Mouse (Mus musculus) stomach, embryonic 15.5 days (tissue): ENCODE data around the gene H2al1h. TPM values are rescaled to one million over a fixed set of nuclear protein-coding genes. Genes with fewer than 3 reads are reported as not detected.
"Not testable (repeated sequence)": the region's sequence is repeated elsewhere in the genome, so short reads cannot be mapped to it uniquely, and the experiment has no call there.

ENCODE experiments used
- ATAC-seq: fragments of 200-750 bp; cut with Nextera tagmentation; 2 replicates; pipeline ENCODE4 v1.8.0; 2017; ENCODE audit warnings: low read depth, moderate number of reproducible peaks, moderate TSS enrichment; ENCODE audit not compliant: insufficient read depth, low FRiP score
- H3K27ac ChIP-seq: fragments of 300-500 bp; sonication (generic); 2 replicates; pipeline ENCODE4 v1.5.1; 2015; ENCODE audit warnings: mild to moderate bottlenecking, inconsistent platforms
- H3K27me3 ChIP-seq: fragments of 300-500 bp; sonication (generic); replicated peaks from 2 replicates; pipeline ENCODE4 v1.6.1; 2015; ENCODE audit warnings: inconsistent platforms
- H3K36me3 ChIP-seq: fragments of 300-500 bp; sonication (generic); 2 replicates; pipeline ENCODE4 v1.6.1; 2015; ENCODE audit warnings: inconsistent platforms
- H3K4me1 ChIP-seq: fragments of 300-500 bp; sonication (generic); 2 replicates; pipeline ENCODE4 v1.6.1; 2015; ENCODE audit warnings: inconsistent platforms
- H3K4me2 ChIP-seq: fragments of 300-500 bp; sonication (generic); 2 replicates; pipeline ENCODE4 v1.6.1; 2015; ENCODE audit warnings: mild to moderate bottlenecking, inconsistent platforms
- H3K4me3 ChIP-seq: fragments of 300-500 bp; sonication (generic); replicated peaks from 2 replicates; pipeline ENCODE4 v1.5.1; 2015; ENCODE audit warnings: inconsistent platforms
- H3K9ac ChIP-seq: fragments of 300-500 bp; sonication (generic); 2 replicates; pipeline ENCODE4 v1.6.1; 2015; ENCODE audit warnings: inconsistent platforms
- H3K9me3 ChIP-seq: fragments of 300-500 bp; sonication (generic); 2 replicates; pipeline ENCODE4 v1.6.1; 2016; ENCODE audit warnings: inconsistent platforms
- WGBS: fragments of 180-500 bp; shearing (Covaris S2); methylation state at CpG from one replicate; pipeline ENCODE4 v1.1.7; 2015; 5-methylcytosine and 5-hydroxymethylcytosine counted together
- polyA plus RNA-seq: library from polyadenylated mRNA; unstranded; fragments of >200 nt; fragmentation: Nextera tagmentation; extraction: Ambion mirVana; gene quantifications from 2 replicates; pipeline ENCODE4 v1.2.1, GENCODE M21; 2015

H2al1h gene
- polyA plus RNA-seq, 1 experiment from 2014 or later = not detected

GRCm38 (mm10) chrX:11317956-11318355 is 3.3 kb upstream of the H2al1h start, which contains the start of gene H2al1g:
Gene H2al1g (plus strand): TSS chrX:11318256.
- not testable (repeated sequence) for H3K4me2 ChIP-seq, H3K27me3 ChIP-seq, H3K9ac ChIP-seq, H3K4me1 ChIP-seq, H3K4me3 ChIP-seq, ATAC-seq, H3K9me3 ChIP-seq, H3K27ac ChIP-seq, H3K36me3 ChIP-seq
- no CpG with 5 or more reads among the region's 3 CpGs for WGBS

GRCm38 (mm10) chrX:11324359-11324758 is 3.1 kb downstream of the H2al1h start, which contains the start of gene H2al1i:
Gene H2al1i (plus strand): TSS chrX:11324659.
- not testable (repeated sequence) for ATAC-seq, H3K27ac ChIP-seq, H3K4me3 ChIP-seq, H3K9me3 ChIP-seq, H3K9ac ChIP-seq, H3K4me2 ChIP-seq, H3K36me3 ChIP-seq, H3K27me3 ChIP-seq, H3K4me1 ChIP-seq
- WGBS = 87% methylated on average over 2 of the region's 5 CpGs

- not testable (repeated sequence) for H3K27me3 ChIP-seq, H3K4me3 ChIP-seq, ATAC-seq, H3K4me2 ChIP-seq, H3K9ac ChIP-seq, H3K4me1 ChIP-seq, H3K36me3 ChIP-seq, H3K9me3 ChIP-seq, H3K27ac ChIP-seq
- WGBS = 83% methylated on average over 2 of the region's 2 CpGs
Observed at GRCm38 (mm10) chrX:11327522-11327921, 6.2 kb downstream of the H2al1h start, which contains the start of gene H2al1j. Gene H2al1j (plus strand): TSS chrX:11327822.

- ATAC-seq = no peak
- Histone ChIP-seq H3K4me2 (no peak overlapping the region), H3K9me3 (no peaks in the 10 kb centered on the region), H3K4me3 (no peak overlapping the region), H3K36me3 (no peaks in the 10 kb centered on the region), H3K27me3 (no peaks in the 10 kb centered on the region), H3K9ac (no peak overlapping the region), H3K4me1 (no peaks in the 10 kb centered on the region), H3K27ac (no peak overlapping the region)
- 69% methylated on average over 9 of the region's 9 CpGs for WGBS
Observed at GRCm38 (mm10) chrX:11345762-11346161, 24.5 kb downstream of the H2al1h start.

GRCm38 (mm10) chrX:11346756-11347155 is 25.5 kb downstream of the H2al1h start:
- WGBS = 87% methylated on average over 3 of the region's 3 CpGs
- ATAC-seq = no peak
- Histone ChIP-seq H3K4me3 (no peak overlapping the region), H3K27ac (no peak overlapping the region), H3K4me1 (no peaks in the 10 kb centered on the region), H3K27me3 (no peaks in the 10 kb centered on the region), H3K9ac (no peak overlapping the region), H3K4me2 (no peak overlapping the region), H3K9me3 (no peaks in the 10 kb centered on the region), H3K36me3 (no peaks in the 10 kb centered on the region)

GRCm38 (mm10) chrX:11360823-11361222 is 39.5 kb downstream of the H2al1h start:
- Histone ChIP-seq H3K4me1 (no peaks in the 10 kb centered on the region), H3K9ac (no peak overlapping the region), H3K4me2 (no peak overlapping the region), H3K4me3 (no peak overlapping the region), H3K27ac (no peak overlapping the region), H3K36me3 (no peaks in the 10 kb centered on the region), H3K9me3 (no peaks in the 10 kb centered on the region), H3K27me3 (no peaks in the 10 kb centered on the region)
- 75% methylated on average over 6 of the region's 6 CpGs for WGBS
- ATAC-seq = no peak

GRCm38 (mm10) chrX:11361261-11361660 is 40.0 kb downstream of the H2al1h start:
- Histone ChIP-seq H3K36me3 (no peaks in the 10 kb centered on the region), H3K27me3 (no peaks in the 10 kb centered on the region), H3K9me3 (no peaks in the 10 kb centered on the region), H3K27ac (no peak overlapping the region), H3K4me2 (no peak overlapping the region), H3K4me3 (no peak overlapping the region), H3K4me1 (no peaks in the 10 kb centered on the region), H3K9ac (no peak overlapping the region)
- 89% methylated on average over 2 of the region's 2 CpGs for WGBS
- no peak for ATAC-seq

- no peak overlapping the region for H3K4me3 ChIP-seq
- ATAC-seq = no peak
- no peaks in the 10 kb centered on the region for H3K9me3 ChIP-seq
- no peak overlapping the region for H3K4me2 ChIP-seq
- no peak overlapping the region for H3K27ac ChIP-seq
- no peaks in the 10 kb centered on the region for H3K36me3 ChIP-seq
- no peaks in the 10 kb centered on the region for H3K4me1 ChIP-seq
- 64% methylated on average over 6 of the region's 6 CpGs for whole genome bisulfite sequencing
- 0 out of 2 replicates have a peak, but pooled peaks cover 3% of the 10 kb centered on the region for H3K27me3 ChIP-seq
- H3K9ac ChIP-seq = no peak overlapping the region
Observed at GRCm38 (mm10) chrX:11363890-11364289, 42.6 kb downstream of the H2al1h start.

GRCm38 (mm10) chrX:11365151-11365550 is 43.9 kb downstream of the H2al1h start:
- no peak overlapping the region for H3K9ac ChIP-seq
- no peak for ATAC-seq
- no peak overlapping the region for H3K27ac ChIP-seq
- H3K4me1 ChIP-seq = no peaks in the 10 kb centered on the region
- H3K36me3 ChIP-seq = no peaks in the 10 kb centered on the region
- H3K4me3 ChIP-seq = no peak overlapping the region
- no peaks in the 10 kb centered on the region for H3K9me3 ChIP-seq
- 0 out of 2 replicates have a peak, but pooled peaks cover 3% of the 10 kb centered on the region for H3K27me3 ChIP-seq
- WGBS = 64% methylated on average over 12 of the region's 12 CpGs
- no peak overlapping the region for H3K4me2 ChIP-seq

Other genes with a start within 250 kb of the H2al1h start
- not detected in 2 replicates for gene H2al1a, start 22.2 kb upstream of the H2al1h start, polyA plus RNA-seq
- not detected in 2 replicates for gene H2al1b, start 19.1 kb upstream of the H2al1h start, polyA plus RNA-seq
- gene H2al1c, start 15.8 kb upstream of the H2al1h start, polyA plus RNA-seq = not detected in 2 replicates
- not detected in 2 replicates for gene H2al1d, start 12.7 kb upstream of the H2al1h start, polyA plus RNA-seq
- not detected in 2 replicates for gene H2al1e, start 9.6 kb upstream of the H2al1h start, polyA plus RNA-seq
- gene H2al1f, start 6.3 kb upstream of the H2al1h start, polyA plus RNA-seq = not detected in 2 replicates
- gene H2al1g, start 3.2 kb upstream of the H2al1h start, polyA plus RNA-seq = not detected in 2 replicates
- not detected in 2 replicates for gene H2al1i, start 3.2 kb downstream of the H2al1h start, polyA plus RNA-seq
- not detected in 2 replicates for gene H2al1j, start 6.3 kb downstream of the H2al1h start, polyA plus RNA-seq